Mouse (Mus musculus) spleen, postnatal 0 days (tissue): ENCODE results near the gene Pnpla8. TPM values are rescaled to one million over a fixed set of nuclear protein-coding genes. Genes with fewer than 3 reads are reported as not detected.

ENCODE experiments used
- polyA plus RNA-seq: library from polyadenylated mRNA; unstranded; fragments of >200 nt; fragmentation: Nextera tagmentation; extraction: Ambion mirVana; gene quantifications from 2 replicates; pipeline ENCODE4 v1.2.1, GENCODE M21; 2015

Pnpla8 gene
- 30.8 and 37.6 TPM in 2 replicates for polyA plus RNA-seq

DNA sequence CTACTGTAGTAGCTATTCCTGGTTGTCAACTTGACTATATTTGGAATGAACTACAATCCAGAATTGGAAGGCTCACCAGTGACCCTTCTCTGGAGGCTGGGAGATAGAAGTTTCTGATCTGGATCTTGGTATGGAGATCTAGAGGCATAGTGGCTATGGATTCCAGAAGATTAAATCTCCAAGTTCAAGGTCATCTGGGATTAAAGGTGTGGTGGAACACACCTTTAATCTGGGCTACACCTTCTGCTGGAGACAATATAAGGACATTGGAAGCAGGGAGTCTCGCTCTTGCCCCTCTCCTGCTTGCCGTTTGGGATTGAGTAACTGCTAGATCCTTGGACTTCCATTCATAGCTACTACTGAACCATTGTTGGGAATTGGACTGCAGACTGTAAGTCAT is at the start of gene Pnpla8:
Gene Pnpla8 (plus strand): TSS at position 301 of the 400 bp plus-strand sequence.

DNA sequence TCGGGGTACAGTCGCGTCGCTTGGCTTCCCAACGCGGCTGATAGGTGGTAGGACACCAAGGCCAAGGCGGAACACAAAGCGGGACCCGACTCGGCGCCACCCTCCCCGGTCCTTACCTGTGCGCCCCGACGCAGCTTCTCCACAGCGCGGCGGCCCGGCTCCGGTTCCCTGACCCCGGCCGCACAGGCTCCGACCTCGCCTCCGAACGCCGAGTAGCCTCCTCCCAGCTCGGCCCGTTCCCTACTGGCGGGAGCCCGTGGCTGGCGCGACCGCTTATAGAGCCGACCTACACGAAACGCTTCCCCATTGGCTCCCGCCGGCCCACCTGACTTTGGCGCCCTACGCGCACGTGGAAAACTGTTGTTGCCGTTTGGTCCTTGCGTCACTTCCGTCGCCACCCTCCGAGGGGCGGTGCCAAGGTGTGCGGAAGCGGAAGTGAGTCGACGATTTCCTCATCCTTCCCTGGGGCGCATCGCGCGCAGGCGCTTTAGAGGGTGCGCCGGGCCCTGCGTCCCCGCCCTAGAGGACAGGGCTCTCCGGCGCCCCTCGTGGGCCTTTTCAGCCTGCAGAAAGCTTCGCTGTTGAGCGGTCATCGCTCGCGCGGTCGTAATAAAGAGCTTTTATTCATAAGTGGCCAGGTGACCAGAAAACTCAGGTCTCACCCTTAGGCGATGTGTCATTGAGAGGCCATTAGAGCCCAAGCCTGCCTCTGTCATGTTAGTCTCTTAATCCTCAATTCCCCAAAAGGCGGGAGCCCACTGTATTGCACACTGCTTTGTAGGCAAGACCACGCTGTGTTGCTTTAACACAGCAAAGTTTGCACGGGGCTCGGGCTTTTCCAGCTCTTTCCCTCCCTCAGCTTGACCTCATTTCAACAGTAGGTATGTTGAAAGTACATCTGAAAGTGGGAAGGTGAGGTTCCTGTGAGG is 11.1 kb upstream of the Pnpla8 start, which contains the start of gene Dnajb9:
Gene Dnajb9 (minus strand): TSS at position 503 of the 929 bp plus-strand sequence.

DNA sequence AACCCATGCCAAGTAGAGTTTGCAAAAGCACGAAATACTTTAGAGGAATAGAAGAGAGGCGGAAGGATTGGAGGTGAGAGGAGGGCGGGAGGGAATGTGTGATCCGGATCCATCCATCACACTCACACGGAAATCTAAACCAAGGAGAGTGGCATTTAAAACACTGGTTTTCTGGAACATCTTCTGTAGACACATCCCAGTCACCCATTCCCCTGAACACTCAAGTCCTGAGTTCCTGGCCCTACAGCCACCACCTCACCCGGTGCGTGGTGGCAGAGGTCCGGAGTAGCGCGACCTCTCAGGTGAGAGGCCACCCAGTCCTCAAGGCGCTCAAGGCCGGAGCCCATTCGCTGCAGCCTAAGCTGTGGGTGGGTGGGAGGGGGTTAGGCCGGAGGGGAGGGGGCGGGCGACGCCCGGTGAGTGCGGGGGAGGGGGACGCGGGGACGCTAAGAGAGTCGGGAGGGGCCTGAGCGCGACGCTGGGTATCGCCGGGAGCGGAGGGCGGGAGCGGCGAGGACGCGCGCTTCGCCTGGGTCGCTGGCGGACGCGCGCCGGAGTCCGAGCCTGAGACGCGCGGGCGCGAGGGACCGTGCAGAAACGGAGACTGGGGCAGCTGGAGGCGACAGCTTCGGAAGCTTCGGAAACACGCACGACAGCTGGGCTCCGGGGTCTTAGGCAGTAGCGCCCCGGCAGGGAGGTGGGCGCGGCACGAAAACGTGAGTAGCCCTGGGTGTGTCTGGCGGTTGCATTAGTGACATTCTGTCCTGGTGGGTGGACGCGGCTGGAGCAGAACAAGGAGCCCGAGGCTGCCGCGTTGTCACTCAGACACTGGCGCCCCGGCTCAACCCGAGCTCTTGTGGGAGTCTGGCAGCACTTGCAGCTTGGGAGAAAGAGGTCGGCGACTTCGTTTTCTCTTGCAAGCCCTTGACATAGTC is 107.5 kb downstream of the Pnpla8 start, which contains the start of gene Nrcam:
Gene Nrcam (plus strand): TSS at position 505 of the 935 bp plus-strand sequence.

Other genes with a start within 250 kb of the Pnpla8 start
- gene Dnajb9, start 11.0 kb upstream of the Pnpla8 start, polyA plus RNA-seq = 9.0 and 10.6 TPM in 2 replicates
- 0.30 and 0.61 TPM in 2 replicates for gene Nrcam, start 107.5 kb downstream of the Pnpla8 start, polyA plus RNA-seq